Mouse (Mus musculus): ENCODE data around the gene P2ry12. TPM values are rescaled to one million over a fixed set of nuclear protein-coding genes. Genes with fewer than 3 reads are reported as not detected.

P2ry12 gene
- polyA plus RNA-seq, 1 experiment = 1.6 TPM

- H3K27ac ChIP-seq (ENCODE audit: control insufficient read depth, insufficient read depth, low read depth, low read length) = no peak overlapping the region
- TF ChIP-seq POLR2A (IDR thresholded peaks at IDR 0.05; ENCODE audit: control insufficient read depth, low read depth, low read length) (no peak), CTCF (IDR thresholded peaks at IDR 0.05; ENCODE audit: control insufficient read depth, insufficient read depth, insufficient replicate concordance, low read depth, low read length) (no peak)
- no peaks in the 10 kb centered on the region for H3K36me3 ChIP-seq (ENCODE audit: control insufficient read depth, insufficient read depth, low read length)
- no peak overlapping the region for H3K4me3 ChIP-seq (ENCODE audit: control insufficient read depth, low read depth, low read length)
- no peaks in the 10 kb centered on the region for H3K27me3 ChIP-seq (ENCODE audit: control insufficient read depth, insufficient read depth, low read length)
- no peaks in the 10 kb centered on the region for H3K4me1 ChIP-seq (ENCODE audit: control insufficient read depth, insufficient read depth, low read length)
Measured at GRCm38 (mm10) chr3:59168476-59168875, 94.2 kb downstream of the P2ry12 start.

GRCm38 (mm10) chr3:59167417-59168054 lies 95.1 kb downstream of the P2ry12 start:
- Histone ChIP-seq H3K4me1 (ENCODE audit: control insufficient read depth, insufficient read depth, low read length) (no peaks in the 10 kb centered on the region), H3K4me3 (ENCODE audit: control insufficient read depth, low read depth, low read length) (no peak overlapping the region), H3K36me3 (ENCODE audit: control insufficient read depth, insufficient read depth, low read length) (no peaks in the 10 kb centered on the region), H3K27me3 (ENCODE audit: control insufficient read depth, insufficient read depth, low read length) (no peaks in the 10 kb centered on the region), H3K27ac (ENCODE audit: control insufficient read depth, insufficient read depth, low read depth, low read length) (no peak overlapping the region)
- TF ChIP-seq CTCF (IDR thresholded peaks at IDR 0.05; ENCODE audit: control insufficient read depth, insufficient read depth, insufficient replicate concordance, low read depth, low read length) (no peak), POLR2A (IDR thresholded peaks at IDR 0.05; ENCODE audit: control insufficient read depth, low read depth, low read length) (no peak)

Other genes with a start within 250 kb of the P2ry12 start
- gene Gpr171, start 161.1 kb downstream of the P2ry12 start, polyA plus RNA-seq (2012; rRNA removed) = not detected in 2 replicates
- gene P2ry14, start 109.3 kb downstream of the P2ry12 start, polyA plus RNA-seq (2012; rRNA removed) = 0.42 and 0.67 TPM in 2 replicates
- not detected in 2 replicates for gene Gpr87, start 67.8 kb downstream of the P2ry12 start, polyA plus RNA-seq (2012; rRNA removed)
- gene P2ry13, start 52.0 kb downstream of the P2ry12 start, polyA plus RNA-seq (2012; rRNA removed) = 0.26 and 0.52 TPM in 2 replicates
- 0.17 and 0.19 TPM in 2 replicates for gene Igsf10, start 81.5 kb upstream of the P2ry12 start, polyA plus RNA-seq (2012; rRNA removed)